Mouse (Mus musculus) heart, embryonic 16.5 days (tissue): Measurements from ENCODE around the gene Cmtm8. TPM values are rescaled to one million over a fixed set of nuclear protein-coding genes. Genes with fewer than 3 reads are reported as not detected.

ENCODE experiments used
- ATAC-seq: fragments of 200-750 bp; cut with Nextera tagmentation; replicated peaks from 2 replicates; pipeline ENCODE4 v1.8.0; 2017; ENCODE audit warnings: moderate number of reproducible peaks; ENCODE audit not compliant: insufficient read depth, low FRiP score; ENCODE audit errors: extremely low read depth
- H3K27ac ChIP-seq: fragments of 300-500 bp; sonication (generic); 2 replicates; pipeline ENCODE4 v1.5.1; 2014; ENCODE audit warnings: mild to moderate bottlenecking, low read length, control low read depth, moderate library complexity
- H3K27me3 ChIP-seq: fragments of 300-500 bp; sonication (generic); 2 replicates; pipeline ENCODE4 v1.6.1; 2014; ENCODE audit warnings: low read length, mixed read lengths; ENCODE audit not compliant: control insufficient read depth, insufficient read depth
- H3K36me3 ChIP-seq: fragments of 300-500 bp; sonication (generic); 2 replicates; pipeline ENCODE4 v1.6.1; 2014; ENCODE audit not compliant: control insufficient read depth, insufficient read depth
- H3K4me1 ChIP-seq: fragments of 300-500 bp; sonication (generic); 2 replicates; pipeline ENCODE4 v1.6.1; 2014; ENCODE audit warnings: low read length, mixed read lengths; ENCODE audit not compliant: control insufficient read depth, insufficient read depth
- H3K4me2 ChIP-seq: fragments of 300-500 bp; sonication (generic); 2 replicates; pipeline ENCODE4 v1.6.1; 2014; ENCODE audit warnings: low read depth, mild to moderate bottlenecking, control low read depth, low read length
- H3K4me3 ChIP-seq: fragments of 300-500 bp; sonication (generic); 2 replicates; pipeline ENCODE4 v1.5.1; 2014; ENCODE audit warnings: mild to moderate bottlenecking, control low read depth, low read length
- H3K9ac ChIP-seq: fragments of 300-500 bp; sonication (generic); 2 replicates; pipeline ENCODE4 v1.6.1; 2014; ENCODE audit warnings: low read length, control low read depth
- H3K9me3 ChIP-seq: fragments of 300-500 bp; sonication (generic); replicated peaks from 2 replicates; pipeline ENCODE4 v1.6.1; 2016; ENCODE audit warnings: low read length; ENCODE audit not compliant: control insufficient read depth
- WGBS: fragments of 180-500 bp; shearing (Covaris S2); extraction: QIAGEN DNeasy Blood & Tissue Kit; methylation state at CpG from one replicate; pipeline ENCODE4 v1.1.7; 2014; 5-methylcytosine and 5-hydroxymethylcytosine counted together
- polyA plus RNA-seq: library from polyadenylated mRNA; unstranded; fragments of >200 nt; fragmentation: Nextera tagmentation; extraction: Ambion mirVana; gene quantifications from 2 replicates; pipeline ENCODE4 v1.2.1, GENCODE M21; 2015

Cmtm8 gene
- polyA plus RNA-seq, 1 experiment from 2014 or later = 16.0 TPM

GRCm38 (mm10) chr9:114797329-114798004 is 46.5 kb downstream of the Cmtm8 start:
- no peak overlapping the region for H3K27ac ChIP-seq
- WGBS = 52% methylated on average over 11 of the region's 11 CpGs
- no peak overlapping the region for H3K4me3 ChIP-seq
- no peaks in the 10 kb centered on the region for H3K36me3 ChIP-seq
- peaks cover 2% of the 10 kb centered on the region; the same call in 1 of the 2 replicates for H3K4me1 ChIP-seq
- no peaks in the 10 kb centered on the region for H3K27me3 ChIP-seq
- no peak overlapping the region for H3K4me2 ChIP-seq
- no peak overlapping the region for H3K9ac ChIP-seq
- 0 out of 2 replicates have a peak, but pooled peaks have one; percentile 54 for ATAC-seq
- no peaks in the 10 kb centered on the region for H3K9me3 ChIP-seq

DNA sequence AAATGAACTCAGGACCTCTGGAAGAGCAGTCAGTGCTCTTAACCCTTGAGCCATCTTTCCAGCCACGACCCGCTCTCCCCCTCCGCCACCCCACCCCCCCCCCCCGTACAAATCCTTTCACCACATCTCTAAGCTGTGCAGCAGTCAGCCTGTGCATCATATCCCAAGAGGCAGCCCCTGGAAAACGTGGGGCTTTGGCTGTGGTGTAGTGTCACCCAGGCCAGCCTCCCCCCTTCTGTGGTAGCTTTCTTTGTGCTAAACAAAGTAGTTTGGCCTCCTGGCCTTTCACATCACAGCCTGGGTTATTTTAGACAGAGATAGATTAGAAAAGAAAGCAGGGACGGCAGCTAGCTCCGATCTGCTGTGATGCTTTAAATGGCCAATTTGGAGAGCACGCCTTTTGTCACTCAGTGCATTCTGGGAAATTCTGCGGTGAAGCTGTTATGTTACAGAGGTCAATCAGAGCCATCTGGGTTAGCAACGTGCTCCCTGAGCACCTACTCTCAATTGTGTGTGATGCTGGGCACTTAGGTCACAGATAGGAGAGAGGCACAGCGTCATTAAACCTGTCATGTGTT is 47.4 kb downstream of the Cmtm8 start:
- Histone ChIP-seq H3K36me3 (no peaks in the 10 kb centered on the region), H3K4me1 (peaks cover 2% of the 10 kb centered on the region; the same call in 1 of the 2 replicates), H3K27me3 (no peaks in the 10 kb centered on the region), H3K4me2 (no peak overlapping the region), H3K9ac (no peak overlapping the region), H3K9me3 (no peaks in the 10 kb centered on the region), H3K4me3 (no peak overlapping the region), H3K27ac (no peak overlapping the region)
- ATAC-seq = no peak
- WGBS = 34% methylated on average over 11 of the region's 11 CpGs

GRCm38 (mm10) chr9:114794491-114794890 is 49.5 kb downstream of the Cmtm8 start:
- H3K4me3 ChIP-seq = no peak overlapping the region
- no peaks in the 10 kb centered on the region for H3K36me3 ChIP-seq
- 74% methylated on average over 4 of the region's 4 CpGs for WGBS
- no peaks in the 10 kb centered on the region for H3K4me1 ChIP-seq
- no peaks in the 10 kb centered on the region for H3K27me3 ChIP-seq
- H3K4me2 ChIP-seq = no peak overlapping the region
- H3K9ac ChIP-seq = no peak overlapping the region
- ATAC-seq = no peak
- no peak overlapping the region for H3K27ac ChIP-seq
- no peaks in the 10 kb centered on the region for H3K9me3 ChIP-seq

- Histone ChIP-seq H3K4me2 (no peak overlapping the region), H3K4me1 (no peaks in the 10 kb centered on the region), H3K36me3 (no peaks in the 10 kb centered on the region), H3K9me3 (no peaks in the 10 kb centered on the region), H3K27ac (no peak overlapping the region), H3K4me3 (no peak overlapping the region), H3K27me3 (no peaks in the 10 kb centered on the region), H3K9ac (no peak overlapping the region)
- ATAC-seq = no peak
- WGBS = 85% methylated on average over 9 of the region's 9 CpGs
Observed at GRCm38 (mm10) chr9:114793764-114794295, 50.1 kb downstream of the Cmtm8 start.

- no peaks in the 10 kb centered on the region for H3K36me3 ChIP-seq
- no peak overlapping the region for H3K4me3 ChIP-seq
- no peak overlapping the region for H3K27ac ChIP-seq
- H3K4me2 ChIP-seq = no peak overlapping the region
- peaks cover 6% of the 10 kb centered on the region; the same call in 1 of the 2 replicates for H3K4me1 ChIP-seq
- no peaks in the 10 kb centered on the region for H3K9me3 ChIP-seq
- H3K9ac ChIP-seq = no peak overlapping the region
- WGBS = 79% methylated on average over 8 of the region's 8 CpGs
- no peaks in the 10 kb centered on the region for H3K27me3 ChIP-seq
- ATAC-seq = no peak
Observed at GRCm38 (mm10) chr9:114789989-114790388, 54.0 kb downstream of the Cmtm8 start.

DNA sequence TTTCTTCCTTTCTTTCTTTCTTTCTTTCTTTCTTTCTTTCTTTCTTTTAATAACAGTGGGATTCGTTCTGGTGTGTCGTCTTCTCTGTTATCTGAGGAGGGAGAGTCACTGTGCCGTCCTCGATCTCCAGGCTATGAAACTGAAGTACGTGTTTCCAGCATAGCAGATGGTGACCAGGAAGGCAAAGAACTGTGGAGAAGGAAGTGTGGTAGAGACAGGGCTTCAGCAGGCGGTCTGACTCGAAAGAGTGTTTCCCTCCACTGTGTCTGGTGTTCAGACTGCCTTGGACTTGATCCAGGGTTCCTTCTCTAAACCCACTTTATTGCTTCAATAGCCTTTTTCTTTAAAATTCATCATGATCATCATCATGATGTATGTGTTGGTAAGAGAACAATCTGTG is 54.4 kb downstream of the Cmtm8 start:
- H3K9ac ChIP-seq = no peak overlapping the region
- H3K27me3 ChIP-seq = no peaks in the 10 kb centered on the region
- no peak overlapping the region for H3K27ac ChIP-seq
- H3K4me3 ChIP-seq = no peak overlapping the region
- H3K9me3 ChIP-seq = no peaks in the 10 kb centered on the region
- no peaks in the 10 kb centered on the region for H3K36me3 ChIP-seq
- WGBS = 64% methylated on average over 7 of the region's 7 CpGs
- ATAC-seq = no peak
- H3K4me2 ChIP-seq = no peak overlapping the region
- peaks cover 6% of the 10 kb centered on the region; the same call in 1 of the 2 replicates for H3K4me1 ChIP-seq

DNA sequence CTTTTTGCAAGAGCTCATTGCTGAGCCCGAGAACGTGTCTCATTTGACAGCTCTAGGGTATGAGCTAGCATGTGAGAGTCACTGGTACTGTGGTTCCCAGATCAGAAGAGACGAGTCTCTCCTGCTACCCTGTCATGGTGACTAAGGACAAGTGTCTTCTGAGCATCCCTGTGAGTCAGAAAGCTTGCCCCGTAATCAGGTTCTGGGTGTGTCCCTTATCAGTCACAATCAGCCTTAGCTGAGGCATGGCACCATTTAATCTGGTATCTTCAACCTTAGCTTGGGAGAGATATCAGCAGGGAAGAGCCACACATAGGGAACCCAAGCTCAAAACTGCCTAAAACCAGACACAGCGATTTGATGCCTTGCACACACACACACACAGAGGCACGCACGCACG is 55.3 kb downstream of the Cmtm8 start:
- Histone ChIP-seq H3K4me2 (no peak overlapping the region), H3K27ac (no peak overlapping the region), H3K36me3 (no peaks in the 10 kb centered on the region), H3K9ac (no peak overlapping the region), H3K4me1 (peaks cover 6% of the 10 kb centered on the region; the same call in 1 of the 2 replicates), H3K4me3 (no peak overlapping the region), H3K9me3 (no peaks in the 10 kb centered on the region), H3K27me3 (no peaks in the 10 kb centered on the region)
- WGBS = 77% methylated on average over 8 of the region's 8 CpGs
- ATAC-seq = no peak

DNA sequence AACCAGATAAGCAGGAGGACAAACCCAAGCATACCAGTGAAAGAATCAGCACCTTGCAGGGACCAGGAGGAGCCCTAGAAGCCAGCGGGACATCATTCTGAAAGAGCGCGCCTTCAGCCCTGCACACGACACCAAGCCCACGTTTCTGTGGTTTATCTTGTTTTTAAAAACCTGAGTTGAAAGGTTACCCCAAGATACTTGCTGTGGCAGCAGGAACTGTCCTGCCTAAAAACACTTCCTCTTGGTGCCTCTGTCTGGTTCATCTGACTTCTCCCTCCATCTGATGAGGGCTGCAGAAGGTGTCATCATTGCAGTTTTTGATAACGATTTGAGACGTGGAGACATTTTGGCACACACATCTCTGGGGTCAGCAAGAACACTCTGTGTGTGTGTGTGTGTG is 56.2 kb downstream of the Cmtm8 start:
- Histone ChIP-seq H3K36me3 (no peaks in the 10 kb centered on the region), H3K4me1 (peaks cover 6% of the 10 kb centered on the region; the same call in 1 of the 2 replicates), H3K9ac (no peak overlapping the region), H3K27ac (no peak overlapping the region), H3K4me2 (no peak overlapping the region), H3K27me3 (no peaks in the 10 kb centered on the region), H3K9me3 (no peaks in the 10 kb centered on the region), H3K4me3 (no peak overlapping the region)
- WGBS = 83% methylated on average over 7 of the region's 7 CpGs
- no peak for ATAC-seq

- Histone ChIP-seq H3K4me1 (peaks cover 6% of the 10 kb centered on the region; the same call in 1 of the 2 replicates), H3K36me3 (no peaks in the 10 kb centered on the region), H3K9me3 (no peaks in the 10 kb centered on the region), H3K27me3 (no peaks in the 10 kb centered on the region), H3K27ac (no peak overlapping the region), H3K9ac (no peak overlapping the region), H3K4me3 (no peak overlapping the region), H3K4me2 (no peak overlapping the region)
- ATAC-seq = no peak
- 95% methylated on average over 5 of the region's 5 CpGs for WGBS
Observed at GRCm38 (mm10) chr9:114787134-114787533, 56.8 kb downstream of the Cmtm8 start.
